9 mouse cellular contexts compared by ENCODE assay signal in the genomic region with DNA sequence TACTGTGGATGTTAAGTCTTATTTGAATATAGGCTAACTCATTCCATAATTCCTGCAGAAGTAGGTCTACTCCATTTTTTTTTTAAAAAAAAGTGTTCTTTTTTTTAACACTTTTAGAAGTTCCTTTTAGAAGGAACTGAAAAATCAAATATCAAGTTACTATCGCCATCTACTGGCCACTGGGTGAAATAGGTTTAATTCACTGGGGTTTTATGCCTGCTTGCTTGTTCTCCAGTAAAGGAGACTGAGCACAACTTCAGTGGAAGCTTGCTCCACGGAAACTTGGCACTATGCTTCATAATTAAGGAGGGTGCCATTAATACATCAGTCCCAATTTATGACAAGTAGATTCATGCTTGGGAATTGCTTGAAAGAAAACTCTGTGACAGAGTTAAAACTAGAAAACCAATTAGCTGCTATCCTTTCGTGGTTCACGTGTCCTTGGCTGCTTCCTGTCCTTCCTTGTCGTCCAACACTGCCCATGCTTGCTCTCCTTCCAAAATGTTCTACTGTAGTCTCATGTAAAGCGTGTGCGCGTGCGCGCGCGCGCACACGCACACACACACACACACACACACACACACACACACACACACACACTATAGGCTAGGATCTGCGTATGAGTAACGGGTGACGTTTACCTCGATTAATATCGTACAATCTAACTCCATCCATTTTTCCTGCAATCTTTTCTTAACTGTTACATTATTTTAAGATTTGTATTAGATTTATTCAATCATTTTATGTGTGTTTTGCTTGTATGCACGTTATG. TPM values are rescaled to one million over a fixed set of nuclear protein-coding genes. Genes with fewer than 3 reads are reported as not detected.
DNase-seq lines count a peak whose midpoint lies in the region; ATAC-seq lines count a peak whose summit lies in the region.
"Had no signal": no experiment of that assay in that cellular context is flagged by ENCODE, and none has a peak within 500 bp of the region (broad histone marks: within the 10 kb centered on the region; RNA-seq: fewer than 3 reads in every experiment).

No protein-coding gene starts in this region.

- no peak overlapping the region for H3K9ac ChIP-seq in forebrain, embryonic 14.5 days (ENCODE audit: low read length)
- H3K9ac ChIP-seq: heart, embryonic 13.5 days had no signal

- no peak overlapping the region for H3K4me2 ChIP-seq in forebrain, embryonic 14.5 days (ENCODE audit: low read length)
- H3K4me2 ChIP-seq: heart, embryonic 13.5 days had no signal

- H3K4me3 ChIP-seq in forebrain, embryonic 14.5 days (ENCODE audit: low read depth, low read length): no peak overlapping the region
- no peak overlapping the region for H3K4me3 ChIP-seq in forebrain, embryonic 10.5 days
- H3K4me3 ChIP-seq: heart, embryonic 13.5 days had no signal

- 78% methylated on average over 20 of the region's 20 CpGs for WGBS in forebrain, embryonic 14.5 days
- WGBS in forebrain, embryonic 10.5 days: 83% methylated on average over 20 of the region's 20 CpGs

- H3K27me3 ChIP-seq in forebrain, embryonic 14.5 days (replicated peaks; ENCODE audit: control insufficient read depth, insufficient read depth, low read length): no peaks in the 10 kb centered on the region
- no peaks in the 10 kb centered on the region for H3K27me3 ChIP-seq in forebrain, embryonic 10.5 days (ENCODE audit: poor library complexity, severe bottlenecking)
- H3K27me3 ChIP-seq: heart, embryonic 13.5 days had no signal

- peaks cover 3% of the 10 kb centered on the region; the same call in 1 of the 2 replicates for H3K4me1 ChIP-seq in forebrain, embryonic 14.5 days (ENCODE audit: control insufficient read depth, insufficient read depth, low read length)
- peaks cover 14% of the 10 kb centered on the region for H3K4me1 ChIP-seq in forebrain, embryonic 10.5 days

- H3K36me3 ChIP-seq in forebrain, embryonic 14.5 days (ENCODE audit: control insufficient read depth, insufficient read depth, low read length): no peaks in the 10 kb centered on the region
- H3K36me3 ChIP-seq in forebrain, embryonic 10.5 days (replicated peaks): no peaks in the 10 kb centered on the region
- H3K36me3 ChIP-seq: heart, embryonic 13.5 days had no signal

- no peak overlapping the region for H3K27ac ChIP-seq in forebrain, embryonic 14.5 days (ENCODE audit: low read depth, low read length)
- H3K27ac ChIP-seq in forebrain, embryonic 10.5 days: no peak overlapping the region
- H3K27ac ChIP-seq: heart, embryonic 13.5 days had no signal

- peak; percentile 62 for ATAC-seq in forebrain, embryonic 14.5 days
- 0 out of 2 replicates have a peak, but pooled peaks have one; percentile 39 for ATAC-seq in erythroid progenitor cell, adult 5-6 weeks (replicated peaks; ENCODE audit: low FRiP score, poor library complexity, severe bottlenecking)

- DNase-seq in forebrain, embryonic 14.5 days (ENCODE audit: low spot score): peak; percentile 90
- DNase-seq in forebrain, embryonic 10.5 days (ENCODE audit: extremely low spot score, low spot score): no peak
- peak; percentile 24 for DNase-seq in lung, postnatal 25 days (ENCODE audit: low spot score)
- DNase-seq in lung, postnatal 14 days: no peak
- DNase-seq in retina, postnatal 1 day: peak; percentile 75
- no peak for DNase-seq in T-cell, adult 2 months (ENCODE audit: low spot score)
- no peak for DNase-seq in gastrocnemius, adult 8-10 months (ENCODE audit: low spot score in 2 of 2)

- no peaks in the 10 kb centered on the region for H3K9me3 ChIP-seq in forebrain, embryonic 14.5 days (replicated peaks; ENCODE audit: control insufficient read depth, low read length)
- no peaks in the 10 kb centered on the region for H3K9me3 ChIP-seq in forebrain, embryonic 10.5 days
- H3K9me3 ChIP-seq: heart, embryonic 13.5 days had no signal

RNA-seq across cellular contexts. Expression of gene Atg4c, which starts 10.9 kb away (rescaled TPM):
- 12.9 and 16.7 TPM in 2 replicates for polyA plus RNA-seq in forebrain, embryonic 14.5 days (2014; fragmentation: Nextera tagmentation; extraction: Ambion mirVana)
- 12.6 and 14.2 TPM in 2 replicates for polyA plus RNA-seq in forebrain, embryonic 10.5 days (2016; fragmentation: Nextera tagmentation; extraction: Ambion mirVana)
- total RNA-seq in erythroid progenitor cell, adult 5-6 weeks (2015; ENCODE audit: low replicate concordance): 1.8 and 2.9 TPM in 2 replicates
- 2.1 and 15.1 TPM in 2 replicates for total RNA-seq in erythroid progenitor cell, adult 5-6 weeks (2017; ENCODE audit: low replicate concordance)
- 10 to 100 TPM in 1 of 4 experiments, 1 to 10 TPM in 3; 5.9 to 10.6 (median 7.2) TPM for total RNA-seq in gastrocnemius, adult 8-10 months (2022)

Comparison
In these comparisons a context has a peak if more than half of its experiments do, and no peak if none do; other contexts are left out.
1. DNase-seq: peak in forebrain, embryonic 14.5 days (single experiment), lung, postnatal 25 days (single experiment) and retina, postnatal 1 day (single experiment); none in forebrain, embryonic 10.5 days (single experiment), lung, postnatal 14 days (single experiment), T-cell, adult 2 months (single experiment) and gastrocnemius, adult 8-10 months (0 of 2).